In the genomic region with DNA sequence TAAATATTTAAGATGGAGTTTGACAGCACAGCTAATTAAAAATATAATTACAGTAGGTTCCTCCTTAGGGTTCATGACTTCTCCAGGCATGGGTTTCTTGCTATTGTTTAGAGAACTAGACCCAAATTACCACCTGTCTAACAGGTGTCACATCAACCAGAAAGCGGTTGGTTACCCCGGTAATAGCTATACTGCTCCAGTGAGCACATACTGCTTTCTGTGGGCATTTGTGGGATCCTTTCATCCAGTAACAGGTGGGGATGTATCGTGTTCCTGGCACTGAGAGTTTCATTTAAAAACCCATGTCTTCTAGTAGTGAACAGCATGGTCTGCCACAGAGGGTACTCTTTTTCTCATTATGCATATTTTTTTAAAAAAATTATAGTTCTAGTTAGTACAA, we compare ENCODE assay signal across 27 mouse cellular contexts.
"Had no signal": no experiment of that assay in that cellular context is flagged by ENCODE, and none has a peak within 500 bp of the region (broad histone marks: within the 10 kb centered on the region; RNA-seq: fewer than 3 reads in every experiment).

No protein-coding gene starts in this region.

- ATAC-seq: hindbrain, embryonic 16.5 days; inflammation-experienced regulatory T-cells, adult 6 months; intestine, embryonic 15.5 days; intestine, postnatal 0 days; liver, postnatal 0 days had no signal

- H3K27me3 ChIP-seq: heart, embryonic 12.5 days; hindbrain, embryonic 12.5 days; intestine, embryonic 15.5 days; limb, embryonic 12.5 days; liver, embryonic 13.5 days; liver, embryonic 15.5 days had no signal

- H3K4me2 ChIP-seq: heart, embryonic 12.5 days; hindbrain, embryonic 12.5 days; hindbrain, embryonic 14.5 days; intestine, embryonic 15.5 days; limb, embryonic 12.5 days; liver, embryonic 11.5 days; liver, embryonic 13.5 days; liver, embryonic 15.5 days had no signal

- DNase-seq: gastrocnemius, adult 2 months; gastrocnemius, postnatal 10 days; gastrocnemius, postnatal 25 days; heart, adult 18-20 months; heart, postnatal 10 days; heart, postnatal 4 days; kidney, adult 8-10 months; kidney, postnatal 14 days; kidney, postnatal 4 days; liver; liver, embryonic 13.5 days; liver, postnatal 0 days had no signal

- H3K27ac ChIP-seq: gastrocnemius, adult 2 months; heart, embryonic 10.5 days; hindbrain, embryonic 10.5 days; hindbrain, embryonic 12.5 days; hindbrain, embryonic 14.5 days; intestine, embryonic 15.5 days; layer of hippocampus, adult 2 months; left cerebral cortex, adult 2 months; limb, embryonic 10.5 days; limb, embryonic 12.5 days; liver, embryonic 13.5 days; liver, embryonic 15.5 days had no signal

- H3K9me3 ChIP-seq: heart, embryonic 10.5 days; heart, embryonic 12.5 days; hindbrain, embryonic 10.5 days; hindbrain, embryonic 12.5 days; intestine, embryonic 15.5 days; limb, embryonic 10.5 days; limb, embryonic 12.5 days; liver, embryonic 15.5 days had no signal

- H3K4me3 ChIP-seq: gastrocnemius, adult 2 months; heart, embryonic 10.5 days; heart, embryonic 12.5 days; hindbrain, embryonic 10.5 days; hindbrain, embryonic 12.5 days; intestine, embryonic 15.5 days; layer of hippocampus, adult 2 months; left cerebral cortex, adult 2 months; limb, embryonic 10.5 days; limb, embryonic 12.5 days; liver, embryonic 13.5 days; liver, embryonic 15.5 days had no signal

- H3K9ac ChIP-seq: heart, embryonic 12.5 days; hindbrain, embryonic 12.5 days; hindbrain, embryonic 14.5 days; intestine, embryonic 15.5 days; limb, embryonic 12.5 days; liver, embryonic 13.5 days; liver, embryonic 15.5 days; liver, postnatal 0 days had no signal

- H3K4me1 ChIP-seq: heart, embryonic 10.5 days; heart, embryonic 12.5 days; hindbrain, embryonic 10.5 days; hindbrain, embryonic 12.5 days; intestine, embryonic 15.5 days; limb, embryonic 10.5 days; limb, embryonic 12.5 days; liver, embryonic 13.5 days; liver, embryonic 15.5 days had no signal

- H3K36me3 ChIP-seq: heart, embryonic 10.5 days; heart, embryonic 12.5 days; hindbrain, embryonic 10.5 days; hindbrain, embryonic 12.5 days; intestine, embryonic 15.5 days; limb, embryonic 10.5 days; limb, embryonic 12.5 days; liver, embryonic 13.5 days; liver, embryonic 15.5 days had no signal
